Mouse (Mus musculus) spleen, postnatal 14 days (tissue): ENCODE data around the gene Spast.
A peak's percentile ranks its signal among the peaks of the same experiment; 100 is the strongest.
"Not testable (repeated sequence)": the region's sequence is repeated elsewhere in the genome, so short reads cannot be mapped to it uniquely, and the experiment has no call there.

Experiments
- DNase-seq, 2 experiments: peaks; one replicate each; pipeline ENCODE4 v3.0.0; 2021 to 2022; ENCODE audit warnings: low spot score in 2 of 2

The Spast gene

DNA sequence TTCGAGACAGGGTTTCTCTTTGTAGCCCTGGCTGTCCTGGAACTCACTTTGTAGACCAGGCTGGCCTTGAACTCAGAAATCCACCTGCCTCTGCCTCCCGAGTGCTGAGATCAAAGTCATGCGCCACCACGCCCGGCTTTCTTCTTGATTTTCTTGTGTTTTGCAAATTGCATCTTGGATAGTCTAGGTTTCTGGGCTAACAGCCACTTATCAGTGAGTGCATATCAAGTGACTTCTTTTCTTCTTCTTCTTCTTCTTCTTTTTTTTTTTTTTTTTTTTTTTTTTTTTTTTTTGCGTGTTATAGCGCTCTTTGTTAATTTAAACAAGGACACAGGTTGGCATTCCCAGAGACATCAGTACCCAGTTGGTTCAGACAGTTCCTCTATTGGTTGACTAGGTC, 11.6 kb upstream of the Spast start:
- not testable (repeated sequence) for DNase-seq

DNA sequence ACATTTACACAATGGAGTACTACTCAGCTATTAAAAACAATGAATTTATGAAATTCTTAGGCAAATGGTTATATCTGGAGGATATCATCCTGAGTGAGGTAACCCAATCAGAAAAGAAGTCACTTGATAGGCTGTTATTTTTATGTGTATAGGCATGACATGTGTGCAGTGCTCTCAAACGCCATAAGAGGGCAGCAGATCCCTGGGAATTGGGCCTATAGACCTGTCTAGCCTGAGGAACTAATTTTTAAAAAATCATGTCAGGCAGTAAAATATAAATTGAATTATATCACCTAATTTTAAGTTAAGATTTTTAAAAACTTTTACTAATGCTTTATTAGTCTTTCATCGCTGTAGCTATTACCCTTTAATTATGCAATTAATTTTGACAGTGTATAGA, 10.6 kb upstream of the Spast start:
- peak; percentile 40 to 65 for DNase-seq

DNA sequence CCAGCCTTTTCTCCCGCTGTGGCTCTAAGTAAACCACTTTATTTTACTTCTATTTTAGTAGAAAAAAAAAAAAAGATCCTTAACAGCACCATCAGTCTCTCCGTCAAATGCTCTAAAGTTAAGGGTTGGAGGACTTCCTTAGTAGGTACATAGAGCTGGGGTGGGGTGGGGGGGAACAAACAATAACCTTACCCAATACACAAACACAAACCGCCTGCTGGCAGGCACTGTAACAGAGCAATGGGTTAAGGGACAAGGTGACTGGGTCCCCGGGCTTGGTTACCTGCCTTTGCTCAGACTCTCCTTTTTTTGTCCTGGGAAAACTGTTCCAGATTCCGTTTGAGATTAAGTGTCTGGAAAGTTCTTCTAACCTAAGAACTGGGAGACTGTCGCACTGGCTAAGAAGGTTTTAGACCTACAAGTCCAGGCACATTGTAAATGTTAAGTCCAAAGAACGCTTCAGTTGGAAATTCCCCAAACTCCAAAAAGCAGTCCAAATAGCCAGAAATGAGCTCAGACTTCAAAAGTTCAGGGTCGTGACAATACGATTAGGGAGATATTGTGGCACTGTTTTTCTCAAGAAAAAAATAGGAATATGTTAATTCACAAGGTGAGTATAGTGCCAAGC, 7.6 kb upstream of the Spast start:
- no peak for DNase-seq

DNA sequence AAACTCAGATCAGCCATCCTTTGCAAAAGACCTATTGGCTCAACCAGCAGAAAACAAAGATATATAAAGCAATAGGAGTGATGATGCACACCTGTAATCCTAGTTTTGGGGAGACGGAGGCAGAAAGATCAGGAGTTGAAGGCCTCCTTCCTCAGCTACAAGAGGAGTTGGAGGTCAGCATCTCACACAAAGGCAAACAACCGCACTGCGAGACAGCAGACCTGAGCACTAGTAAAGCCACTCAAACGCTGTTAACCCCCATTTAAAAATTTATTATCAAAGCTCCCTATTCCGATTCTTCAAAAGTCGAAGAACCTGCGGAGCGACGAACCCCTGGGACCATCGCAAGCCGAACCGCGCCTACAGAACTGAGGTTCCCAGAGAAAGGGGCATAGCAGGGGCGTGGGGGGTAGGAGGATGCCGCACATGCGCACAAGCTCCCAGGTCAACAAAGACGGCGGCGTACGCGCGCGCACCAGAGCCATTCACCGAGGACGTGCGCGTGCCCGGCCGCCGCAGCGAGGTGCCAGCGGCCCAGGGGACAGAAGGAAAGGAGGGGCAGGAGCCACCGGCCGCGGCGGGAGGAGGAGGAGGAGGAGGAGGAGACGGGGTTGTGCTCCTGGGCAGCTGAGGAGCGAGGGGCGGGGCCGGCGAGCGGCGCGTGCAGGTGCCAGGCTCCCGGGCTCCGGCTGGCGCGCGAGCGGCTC, 409 bp upstream of the Spast start:
- peak; percentile 86 to 91 for DNase-seq

DNA sequence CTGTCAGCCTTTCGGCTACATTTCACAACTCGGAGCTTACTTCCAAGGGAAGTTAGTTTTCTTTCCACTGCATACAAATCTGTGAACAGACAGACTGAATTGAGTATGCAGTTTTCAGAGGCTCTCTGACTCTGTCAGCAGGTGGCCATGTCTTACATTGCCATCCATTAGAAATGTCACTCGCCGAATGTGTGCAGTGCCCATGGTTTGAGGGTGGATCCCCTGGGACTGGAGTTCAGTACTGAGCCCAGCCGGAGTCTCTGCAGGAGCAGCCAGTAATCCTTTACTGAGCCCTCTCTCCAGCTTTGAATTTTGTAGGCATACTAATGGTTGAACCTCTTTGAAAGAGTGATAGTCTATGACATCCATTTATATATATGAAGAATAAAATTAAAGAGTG, 2.4 kb downstream of the Spast start:
- DNase-seq = no peak

DNA sequence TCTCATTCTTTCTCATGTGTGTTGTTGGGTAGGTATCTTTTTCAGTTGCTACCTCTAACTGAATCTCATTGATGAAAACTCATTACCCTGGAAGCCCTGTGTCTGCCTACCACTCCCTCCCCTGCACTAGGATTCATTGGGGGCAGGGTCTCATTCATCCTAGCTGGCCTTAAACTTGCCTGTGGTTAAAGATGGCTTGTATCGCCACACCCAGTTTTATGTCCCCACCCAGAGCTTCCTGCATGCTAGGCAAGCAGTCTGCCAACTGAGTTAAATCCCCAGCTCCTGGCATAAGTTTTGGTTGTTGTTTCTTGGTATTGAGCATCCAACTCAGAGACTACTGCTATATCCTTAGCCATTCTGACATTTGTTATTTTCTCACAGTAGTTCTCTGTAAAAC, 24.8 kb downstream of the Spast start:
- no peak for DNase-seq

DNA sequence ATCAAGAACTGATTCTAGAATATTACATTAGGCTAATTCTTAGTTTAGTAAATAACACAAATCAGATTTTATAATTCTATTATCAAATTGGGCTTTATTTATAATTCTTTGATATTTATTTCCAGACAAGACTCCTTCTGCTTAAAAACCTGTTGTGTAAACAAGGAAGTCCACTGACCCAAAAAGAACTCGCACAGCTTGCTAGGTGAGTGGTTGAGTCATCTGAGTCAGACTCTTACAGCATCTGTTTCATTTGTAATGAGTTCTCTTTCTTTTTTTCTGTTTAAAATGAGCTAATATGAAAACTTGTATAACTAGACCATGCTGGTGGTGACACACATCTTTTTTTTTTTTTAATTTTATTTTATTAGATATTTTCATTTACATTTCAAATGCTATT, 38.1 kb downstream of the Spast start:
- no peak for DNase-seq

- DNase-seq = no peak
These were observed 47.9 kb downstream of the Spast start for GRCm38 (mm10) chr17:74386657-74387056.

DNA sequence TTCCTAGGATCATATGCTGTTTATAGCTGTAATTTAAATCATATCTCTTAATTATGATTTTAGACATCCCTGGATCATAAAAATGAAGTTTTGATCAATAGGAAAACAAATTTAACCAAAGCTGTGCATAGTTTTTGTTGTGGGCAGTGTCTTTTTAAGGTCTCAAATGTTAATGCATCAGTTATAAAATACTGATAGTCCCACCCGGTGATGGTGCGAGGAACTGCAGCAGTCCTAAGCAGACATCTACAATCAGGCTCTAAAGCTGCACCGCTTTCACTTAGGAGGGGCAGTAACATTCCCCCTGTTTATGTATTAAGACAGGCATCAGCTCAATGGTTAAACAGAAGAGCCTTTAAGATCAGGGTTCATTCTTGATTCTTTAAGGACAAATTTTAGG, 51.1 kb downstream of the Spast start:
- DNase-seq = no peak

DNA sequence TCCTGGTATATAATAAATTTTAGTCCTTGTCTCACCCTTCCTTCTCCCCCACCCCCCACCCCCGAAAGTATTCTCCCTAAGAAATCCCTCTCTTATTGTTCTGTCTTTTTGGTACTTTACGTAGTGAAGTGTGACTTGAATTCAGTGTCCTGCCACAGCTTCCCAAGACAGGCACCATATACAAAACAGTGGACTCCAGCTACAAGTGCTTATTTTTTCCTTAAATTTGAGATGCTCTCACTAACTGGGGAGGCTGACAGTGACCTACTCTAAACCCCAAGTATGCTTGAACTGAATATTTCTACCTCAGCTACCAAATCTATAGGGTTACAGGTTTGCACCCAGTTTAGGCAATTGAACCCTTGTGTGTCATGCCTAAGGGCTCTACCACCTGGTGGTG, 55.6 kb downstream of the Spast start:
- no peak for DNase-seq

- no peak for DNase-seq
These were observed 56.1 kb downstream of the Spast start for GRCm38 (mm10) chr17:74394855-74395254.

DNA sequence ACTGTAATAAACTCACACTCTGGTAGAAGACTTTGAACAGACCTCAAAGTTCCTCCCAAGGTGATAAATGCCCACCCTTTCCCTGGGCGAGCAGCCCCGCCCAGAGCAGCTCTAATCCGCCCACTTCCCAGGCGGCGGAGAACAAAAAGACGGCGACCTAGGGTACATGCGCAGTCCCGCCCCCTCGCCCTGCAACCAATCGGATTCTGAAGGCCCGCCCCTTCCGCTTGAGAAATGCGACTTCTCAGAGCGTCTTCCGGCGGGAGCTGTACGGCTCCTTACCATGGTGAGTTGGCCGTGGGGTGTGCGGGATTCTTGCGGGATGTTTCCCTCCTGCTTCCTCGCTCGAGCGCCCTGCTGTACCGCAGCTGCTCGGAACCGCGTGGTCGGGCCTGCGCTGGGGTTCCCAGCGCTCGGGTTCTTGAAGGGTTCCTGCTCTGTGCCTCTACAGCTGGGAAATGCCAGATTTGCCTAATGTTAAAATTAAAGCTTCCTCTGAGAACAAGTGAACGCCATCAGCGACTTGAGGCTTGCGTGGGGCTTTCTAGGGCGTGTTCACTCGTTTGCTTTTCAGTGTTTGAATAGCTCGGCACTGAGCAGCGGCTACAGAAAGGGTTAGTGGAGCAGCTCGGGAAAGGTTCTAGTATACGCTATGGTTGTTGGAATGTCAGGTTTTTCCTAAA, 56.7 kb downstream of the Spast start, which contains the start of gene Slc30a6:
Gene Slc30a6, plus strand, starts transcription at position 226 of the 683 bp plus-strand sequence.
- DNase-seq = peak; percentile 92 to 93

GRCm38 (mm10) chr17:74396766-74397165, 58.0 kb downstream of the Spast start:
- no peak for DNase-seq

- no peak for DNase-seq
These were observed 58.4 kb downstream of the Spast start for GRCm38 (mm10) chr17:74397173-74397572.

- no peak for DNase-seq
These were observed 63.9 kb downstream of the Spast start for GRCm38 (mm10) chr17:74402486-74403222.

GRCm38 (mm10) chr17:74406487-74406886, 67.7 kb downstream of the Spast start:
- no peak for DNase-seq

GRCm38 (mm10) chr17:74409722-74410121, 70.9 kb downstream of the Spast start:
- no peak for DNase-seq

- no peak for DNase-seq
These were observed 74.5 kb downstream of the Spast start for GRCm38 (mm10) chr17:74413324-74413723.

- DNase-seq = no peak
These were observed 75.9 kb downstream of the Spast start for GRCm38 (mm10) chr17:74414671-74415070.

DNA sequence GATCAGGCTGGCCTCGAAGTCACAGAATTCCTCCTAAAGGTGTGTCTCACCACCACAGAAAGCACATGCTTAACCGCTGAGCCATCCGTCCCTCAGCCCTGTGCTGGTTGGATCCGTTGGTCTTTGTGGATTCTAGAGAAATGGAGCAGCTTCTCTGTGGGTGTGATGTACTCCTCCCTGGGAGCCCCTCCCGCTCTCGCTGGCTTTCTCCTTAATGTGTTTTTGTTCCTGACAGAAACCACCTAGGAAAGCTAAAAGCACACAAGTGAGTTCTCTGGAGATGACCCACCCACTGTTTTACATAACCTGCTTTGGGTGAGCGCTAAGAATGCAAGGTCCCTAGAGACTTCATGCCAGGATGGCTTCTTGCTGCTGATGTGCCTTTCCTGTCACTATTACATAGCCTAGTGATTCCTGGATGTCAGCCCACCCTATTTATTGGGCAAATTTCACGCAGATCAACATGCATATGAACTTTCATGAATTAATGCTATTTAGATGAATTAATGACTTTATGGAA, 78.1 kb downstream of the Spast start:
- no peak for DNase-seq

- DNase-seq = no peak
These were observed 79.4 kb downstream of the Spast start for GRCm38 (mm10) chr17:74418171-74418570.

- no peak for DNase-seq
These were observed 81.9 kb downstream of the Spast start for GRCm38 (mm10) chr17:74420656-74421055.
